Mouse (Mus musculus): ENCODE data around the gene Slc17a5. TPM values are rescaled to one million over a fixed set of nuclear protein-coding genes. Genes with fewer than 3 reads are reported as not detected.
"Not testable (repeated sequence)": the region's sequence is repeated elsewhere in the genome, so short reads cannot be mapped to it uniquely, and the experiment has no call there.

The Slc17a5 gene
- total RNA-seq, 2 experiments from 2014 or later = 2.7 to 4.0 TPM

GRCm38 (mm10) chr9:78491169-78491568 is 96.7 kb downstream of the Slc17a5 start:
- intact Hi-C loops (cut with DNase I) = no loop called here
- no peak for DNase-seq

- intact Hi-C loops (cut with DNase I) = loop anchor here (1.0 kb wide), 1 partner anchor 23 kb away; no protein-coding TSS in a partner anchor
- peak; percentile 31 to 42 for DNase-seq
These were observed 98.9 kb downstream of the Slc17a5 start, which contains the start of gene Eef1a1 for GRCm38 (mm10) chr9:78488890-78489420. TSS of gene Eef1a1 (minus strand) at chr9:78489151.

GRCm38 (mm10) chr9:78488021-78488420 is 99.8 kb downstream of the Slc17a5 start:
- DNase-seq; intact Hi-C loops (cut with DNase I): not testable (repeated sequence)

Other genes with a start within 250 kb of the Slc17a5 start
- gene Gsta2, start 232.3 kb downstream of the Slc17a5 start, total RNA-seq (2021) = not detected
- gene Dppa5a, start 219.9 kb downstream of the Slc17a5 start, total RNA-seq (2021) = not detected
- gene Ooep, start 209.3 kb downstream of the Slc17a5 start, total RNA-seq (2021) = not detected
- not detected for gene Ddx43, start 192.3 kb downstream of the Slc17a5 start, total RNA-seq (2021)
- under 1 TPM in 1 of 2 experiments, not detected in 1; 0.17 TPM for gene Cgas, start 144.8 kb downstream of the Slc17a5 start, total RNA-seq (2021)
- gene Mto1, start 139.8 kb downstream of the Slc17a5 start, total RNA-seq (2021) = 10 to 100 TPM; 17.6 to 21.4 TPM
- gene Gm17324, start 139.3 kb downstream of the Slc17a5 start, total RNA-seq (2021) = not detected
- 100 to 1,000 TPM; 496 to 538 TPM for gene Eef1a1, start 98.9 kb downstream of the Slc17a5 start, total RNA-seq (2021)
- under 1 TPM; 0.46 to 0.81 TPM for gene Cd109, start 27.5 kb upstream of the Slc17a5 start, total RNA-seq (2021)